Mouse (Mus musculus) liver, embryonic 13.5 days (tissue): Measurements from ENCODE around the gene B3galt1. TPM values are rescaled to one million over a fixed set of nuclear protein-coding genes. Genes with fewer than 3 reads are reported as not detected.

Experiments
- ATAC-seq: fragments of 200-750 bp; cut with Nextera tagmentation; 2 replicates; pipeline ENCODE4 v1.8.0; 2017; ENCODE audit warnings: low read depth, mild to moderate bottlenecking, moderate number of reproducible peaks, moderate library complexity
- DNase-seq: peaks from one replicate; pipeline ENCODE4 v3.0.0; 2022
- H3K27ac ChIP-seq: fragments of 300-500 bp; sonication (generic); 2 replicates; pipeline ENCODE4 v1.5.1; 2015; ENCODE audit warnings: moderate library complexity, mild to moderate bottlenecking, inconsistent platforms
- H3K27me3 ChIP-seq: fragments of 300-500 bp; sonication (generic); 2 replicates; pipeline ENCODE4 v1.6.1; 2015; ENCODE audit warnings: mild to moderate bottlenecking, inconsistent platforms
- H3K36me3 ChIP-seq: fragments of 300-500 bp; sonication (generic); 2 replicates; pipeline ENCODE4 v1.6.1; 2015; ENCODE audit warnings: mild to moderate bottlenecking, inconsistent platforms
- H3K4me1 ChIP-seq: fragments of 300-500 bp; sonication (generic); replicated peaks from 2 replicates; pipeline ENCODE4 v1.6.1; 2015; ENCODE audit warnings: inconsistent platforms
- H3K4me2 ChIP-seq: fragments of 300-500 bp; sonication (generic); 2 replicates; pipeline ENCODE4 v1.6.1; 2015; ENCODE audit warnings: inconsistent platforms, mild to moderate bottlenecking, moderate library complexity
- H3K4me3 ChIP-seq: fragments of 300-500 bp; sonication (generic); replicated peaks from 2 replicates; pipeline ENCODE4 v1.5.1; 2015; ENCODE audit warnings: mild to moderate bottlenecking, inconsistent platforms
- H3K9ac ChIP-seq: fragments of 300-500 bp; sonication (generic); 2 replicates; pipeline ENCODE4 v1.6.1; 2015; ENCODE audit warnings: mild to moderate bottlenecking, inconsistent platforms
- H3K9me3 ChIP-seq: fragments of 300-500 bp; sonication (generic); replicated peaks from 2 replicates; pipeline ENCODE4 v1.6.1; 2016; ENCODE audit warnings: inconsistent platforms
- WGBS: fragments of 180-500 bp; shearing (Covaris S2); methylation state at CpG from one replicate; pipeline ENCODE4 v1.1.7; 2015; ENCODE audit not compliant: insufficient replicate concordance; 5-methylcytosine and 5-hydroxymethylcytosine counted together
- polyA plus RNA-seq: library from polyadenylated mRNA; unstranded; fragments of >200 nt; fragmentation: Nextera tagmentation; extraction: Ambion mirVana; gene quantifications from 2 replicates; pipeline ENCODE4 v1.2.1, GENCODE M21; 2015

Gene B3galt1
- polyA plus RNA-seq, 1 experiment from 2014 or later = 0.33 TPM

- WGBS = 74% methylated on average over 3 of the region's 3 CpGs
- no peaks in the 10 kb centered on the region for H3K4me1 ChIP-seq
- H3K9ac ChIP-seq = no peak overlapping the region
- no peak overlapping the region for H3K4me3 ChIP-seq
- no peaks in the 10 kb centered on the region for H3K36me3 ChIP-seq
- no peaks in the 10 kb centered on the region for H3K9me3 ChIP-seq
- ATAC-seq = no peak
- no peaks in the 10 kb centered on the region for H3K27me3 ChIP-seq
- H3K4me2 ChIP-seq = no peak overlapping the region
- H3K27ac ChIP-seq = no peak overlapping the region
- DNase-seq = no peak
Measured at GRCm38 (mm10) chr2:67751585-67751984, 185.9 kb downstream of the B3galt1 start.

GRCm38 (mm10) chr2:67756507-67756906 is 190.8 kb downstream of the B3galt1 start:
- DNase-seq (no peak), ATAC-seq (no peak)
- no peaks in the 10 kb centered on the region for H3K36me3 ChIP-seq
- WGBS = 66% methylated on average over 6 of the region's 6 CpGs
- H3K27ac ChIP-seq = no peak overlapping the region
- no peak overlapping the region for H3K4me2 ChIP-seq
- H3K9ac ChIP-seq = no peak overlapping the region
- no peaks in the 10 kb centered on the region for H3K27me3 ChIP-seq
- no peaks in the 10 kb centered on the region for H3K9me3 ChIP-seq
- no peaks in the 10 kb centered on the region for H3K4me1 ChIP-seq
- H3K4me3 ChIP-seq = no peak overlapping the region

GRCm38 (mm10) chr2:67787536-67787935 is 221.9 kb downstream of the B3galt1 start:
- no peaks in the 10 kb centered on the region for H3K9me3 ChIP-seq
- H3K4me1 ChIP-seq = no peaks in the 10 kb centered on the region
- no peak overlapping the region for H3K4me2 ChIP-seq
- no peak overlapping the region for H3K4me3 ChIP-seq
- no peak overlapping the region for H3K27ac ChIP-seq
- H3K36me3 ChIP-seq = no peaks in the 10 kb centered on the region
- no peak overlapping the region for H3K9ac ChIP-seq
- no peaks in the 10 kb centered on the region for H3K27me3 ChIP-seq
- ATAC-seq = no peak
- DNase-seq = no peak
- 60% methylated on average over 3 of the region's 3 CpGs for WGBS

GRCm38 (mm10) chr2:67797561-67797960 is 231.9 kb downstream of the B3galt1 start:
- Histone ChIP-seq H3K27ac (no peak overlapping the region), H3K9ac (no peak overlapping the region), H3K4me1 (no peaks in the 10 kb centered on the region), H3K4me3 (no peak overlapping the region), H3K36me3 (no peaks in the 10 kb centered on the region), H3K27me3 (no peaks in the 10 kb centered on the region), H3K4me2 (no peak overlapping the region), H3K9me3 (no peaks in the 10 kb centered on the region)
- no peak for ATAC-seq
- no peak for DNase-seq
- WGBS = 62% methylated on average over 4 of the region's 4 CpGs

- ATAC-seq = no peak
- H3K4me3 ChIP-seq = no peak overlapping the region
- WGBS = 65% methylated on average over 3 of the region's 3 CpGs
- no peak overlapping the region for H3K9ac ChIP-seq
- no peaks in the 10 kb centered on the region for H3K36me3 ChIP-seq
- H3K4me1 ChIP-seq = no peaks in the 10 kb centered on the region
- H3K4me2 ChIP-seq = no peak overlapping the region
- H3K9me3 ChIP-seq = no peaks in the 10 kb centered on the region
- DNase-seq = no peak
- H3K27me3 ChIP-seq = no peaks in the 10 kb centered on the region
- H3K27ac ChIP-seq = no peak overlapping the region
Measured at GRCm38 (mm10) chr2:67799981-67800380, 234.3 kb downstream of the B3galt1 start.

- H3K36me3 ChIP-seq = no peaks in the 10 kb centered on the region
- H3K9ac ChIP-seq = no peak overlapping the region
- 60% methylated on average over 2 of the region's 2 CpGs for WGBS
- no peaks in the 10 kb centered on the region for H3K27me3 ChIP-seq
- no peak overlapping the region for H3K4me2 ChIP-seq
- H3K27ac ChIP-seq = no peak overlapping the region
- H3K4me3 ChIP-seq = no peak overlapping the region
- DNase-seq = no peak
- H3K4me1 ChIP-seq = no peaks in the 10 kb centered on the region
- no peaks in the 10 kb centered on the region for H3K9me3 ChIP-seq
- no peak for ATAC-seq
Measured at GRCm38 (mm10) chr2:67816149-67816548, 250.5 kb downstream of the B3galt1 start.

- no peak for ATAC-seq
- DNase-seq = no peak
- 50% methylated on average over 2 of the region's 2 CpGs for WGBS
Measured at GRCm38 (mm10) chr2:67818014-67818413, 252.3 kb downstream of the B3galt1 start.

GRCm38 (mm10) chr2:67822360-67822759 is 256.7 kb downstream of the B3galt1 start:
- Histone ChIP-seq H3K36me3 (no peaks in the 10 kb centered on the region), H3K4me2 (no peak overlapping the region), H3K27me3 (no peaks in the 10 kb centered on the region), H3K9ac (no peak overlapping the region), H3K27ac (no peak overlapping the region), H3K9me3 (no peaks in the 10 kb centered on the region), H3K4me3 (no peak overlapping the region), H3K4me1 (no peaks in the 10 kb centered on the region)
- DNase-seq (no peak), ATAC-seq (no peak)
- WGBS = 76% methylated on average over 5 of the region's 5 CpGs

More at GRCm38 (mm10) chr2:67818014-67818413, 252.3 kb downstream of the B3galt1 start:
- no peaks in the 10 kb centered on the region for H3K36me3 ChIP-seq
- no peak overlapping the region for H3K4me3 ChIP-seq
- H3K27me3 ChIP-seq = no peaks in the 10 kb centered on the region
- no peak overlapping the region for H3K4me2 ChIP-seq
- H3K4me1 ChIP-seq = no peaks in the 10 kb centered on the region
- H3K9ac ChIP-seq = no peak overlapping the region
- H3K9me3 ChIP-seq = no peaks in the 10 kb centered on the region
- no peak overlapping the region for H3K27ac ChIP-seq

- no peak overlapping the region for H3K9ac ChIP-seq
- H3K27me3 ChIP-seq = no peaks in the 10 kb centered on the region
- H3K4me3 ChIP-seq = no peak overlapping the region
- no peak for ATAC-seq
- no peak overlapping the region for H3K4me2 ChIP-seq
- H3K9me3 ChIP-seq = no peaks in the 10 kb centered on the region
- 66% methylated on average over 4 of the region's 4 CpGs for WGBS
- no peaks in the 10 kb centered on the region for H3K4me1 ChIP-seq
- H3K27ac ChIP-seq = no peak overlapping the region
- H3K36me3 ChIP-seq = no peaks in the 10 kb centered on the region
- DNase-seq = no peak
Measured at GRCm38 (mm10) chr2:67827697-67828096, 262.0 kb downstream of the B3galt1 start.

- H3K4me1 ChIP-seq = no peaks in the 10 kb centered on the region
- DNase-seq (no peak), ATAC-seq (peak; percentile 66; the same call in 1 of the 2 replicates)
- H3K27me3 ChIP-seq = no peaks in the 10 kb centered on the region
- H3K4me2 ChIP-seq = no peak overlapping the region
- H3K36me3 ChIP-seq = no peaks in the 10 kb centered on the region
- H3K27ac ChIP-seq = no peak overlapping the region
- no peak overlapping the region for H3K9ac ChIP-seq
- H3K9me3 ChIP-seq = no peaks in the 10 kb centered on the region
- no peak overlapping the region for H3K4me3 ChIP-seq
- WGBS = 30% methylated on average over 5 of the region's 5 CpGs
Measured at GRCm38 (mm10) chr2:67829055-67829915, 263.6 kb downstream of the B3galt1 start.

- Histone ChIP-seq H3K9me3 (no peaks in the 10 kb centered on the region), H3K27ac (no peak overlapping the region), H3K9ac (no peak overlapping the region), H3K27me3 (no peaks in the 10 kb centered on the region), H3K4me1 (no peaks in the 10 kb centered on the region), H3K36me3 (no peaks in the 10 kb centered on the region), H3K4me3 (no peak overlapping the region), H3K4me2 (no peak overlapping the region)
- DNase-seq = no peak
- no peak for ATAC-seq
- WGBS = 71% methylated on average over 8 of the region's 8 CpGs
Measured at GRCm38 (mm10) chr2:67847806-67848205, 282.1 kb downstream of the B3galt1 start.

- Histone ChIP-seq H3K9ac (no peak overlapping the region), H3K27ac (no peak overlapping the region), H3K27me3 (no peaks in the 10 kb centered on the region), H3K4me3 (no peak overlapping the region), H3K4me2 (no peak overlapping the region), H3K36me3 (no peaks in the 10 kb centered on the region), H3K9me3 (no peaks in the 10 kb centered on the region), H3K4me1 (no peaks in the 10 kb centered on the region)
- WGBS = 67% methylated on average over 3 of the region's 3 CpGs
- DNase-seq (no peak), ATAC-seq (no peak)
Measured at GRCm38 (mm10) chr2:67850725-67851124, 285.1 kb downstream of the B3galt1 start.
